Comparison of ENCODE assay signal across 8 mouse cellular contexts in the genomic region with DNA sequence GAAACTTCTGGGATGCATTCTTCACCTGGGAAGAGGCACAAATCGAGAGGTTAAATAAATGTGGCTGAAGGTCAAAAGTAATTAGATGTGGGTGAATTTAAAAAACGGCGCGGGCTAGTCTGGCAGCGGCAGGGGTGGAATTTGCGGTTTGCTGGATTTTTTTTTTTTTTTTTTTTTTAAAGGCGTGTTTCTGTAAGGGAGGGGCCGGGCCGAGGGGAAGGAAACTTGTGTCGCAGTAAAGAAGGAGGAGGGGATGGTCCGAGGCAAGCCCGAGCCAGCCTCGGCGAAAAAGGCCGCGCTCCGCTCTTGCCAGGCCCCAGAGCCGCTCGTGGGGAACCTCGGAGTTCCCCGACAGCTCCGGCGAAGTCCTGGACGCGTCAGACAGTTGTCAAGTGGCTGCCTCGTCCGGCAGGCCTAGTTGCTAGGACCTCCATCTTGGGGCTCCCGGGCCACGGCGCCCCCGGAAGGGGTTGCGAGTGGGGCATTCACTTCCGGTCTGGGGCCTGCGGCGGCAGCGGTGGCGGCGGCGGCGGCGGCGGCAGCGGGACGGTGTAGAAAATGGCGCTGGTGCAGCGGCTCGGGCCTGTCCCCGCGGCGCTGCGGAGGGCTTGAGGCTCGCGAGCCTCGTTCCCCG. TPM values are rescaled to one million over a fixed set of nuclear protein-coding genes. Genes with fewer than 3 reads are reported as not detected.
A peak's percentile ranks its signal among the peaks of the same experiment; 100 is the strongest.
DNase-seq lines count a peak whose midpoint lies in the region; ATAC-seq and TF ChIP-seq lines count a peak whose summit lies in the region.

A gene (plus strand): TSS at position 221 of the 634 bp plus-strand sequence.

- peak within 1 kb of the TSS; percentile 98 for H3K27ac ChIP-seq in forebrain, embryonic 13.5 days
- H3K27ac ChIP-seq in liver, postnatal 0 days (ENCODE audit: low read depth), result peak within 1 kb of the TSS; percentile 95
- peak within 1 kb of the TSS; percentile 97 for H3K27ac ChIP-seq in neural tube, embryonic 14.5 days (ENCODE audit: low read depth, low read length)

- peak; percentile 85 for DNase-seq in c-Kit-positive CD71-positive TER-119-positive erythroid progenitor cells, embryonic 14.5 days (ENCODE audit: low spot score)
- DNase-seq in heart, postnatal 10 days, result peak; percentile 96
- DNase-seq in large intestine, adult 2 months (ENCODE audit: low read depth, low spot score), result peak; percentile 52
- peak; percentile 94 for DNase-seq in liver, postnatal 0 days
- peak; percentile 91 for DNase-seq in testis, postnatal 10 days (ENCODE audit: low spot score)

- H3K27me3 ChIP-seq in E14TG2a.4 (ENCODE audit: insufficient read depth, low read length), result no peaks in the 10 kb centered on the region
- H3K27me3 ChIP-seq in forebrain, embryonic 13.5 days, result peaks cover 3% of the 10 kb centered on the region; the same call in 1 of the 2 replicates
- H3K27me3 ChIP-seq in liver, postnatal 0 days (ENCODE audit: insufficient read depth, low read length), result no peaks in the 10 kb centered on the region
- no peaks in the 10 kb centered on the region for H3K27me3 ChIP-seq in neural tube, embryonic 14.5 days (ENCODE audit: control insufficient read depth, insufficient read depth, low read length)

- TF ChIP-seq CTCF in E14TG2a.4 (conservative IDR thresholded peaks at IDR 0.05; ENCODE audit: low read length), result no peak
- no peak for TF ChIP-seq CTCF in liver, postnatal 0 days (IDR thresholded peaks at IDR 0.05; ENCODE audit: low read depth)

- peak within 1 kb of the TSS; percentile 64 for H3K4me2 ChIP-seq in forebrain, embryonic 13.5 days
- peak within 1 kb of the TSS; percentile 73 for H3K4me2 ChIP-seq in liver, postnatal 0 days (ENCODE audit: low read depth, low read length)
- peak within 1 kb of the TSS; percentile 60 for H3K4me2 ChIP-seq in neural tube, embryonic 14.5 days (ENCODE audit: low read depth, low read length)

- intact Hi-C loops in heart, postnatal 10 days (cut with DNase I), result no loop called here

- H3K4me3 ChIP-seq in E14TG2a.4 (replicated peaks; ENCODE audit: low read length), result peak within 1 kb of the TSS; percentile 94
- peak within 1 kb of the TSS; percentile 96 for H3K4me3 ChIP-seq in forebrain, embryonic 13.5 days
- H3K4me3 ChIP-seq in liver, postnatal 0 days (ENCODE audit: low read depth, low read length), result peak within 1 kb of the TSS; percentile 100
- H3K4me3 ChIP-seq in neural tube, embryonic 14.5 days (ENCODE audit: low read depth, low read length), result peak within 1 kb of the TSS; percentile 99

- no peaks in the 10 kb centered on the region for H3K9me3 ChIP-seq in E14TG2a.4 (ENCODE audit: low read length)
- no peaks in the 10 kb centered on the region for H3K9me3 ChIP-seq in forebrain, embryonic 13.5 days (replicated peaks)
- H3K9me3 ChIP-seq in liver, postnatal 0 days (ENCODE audit: low read length), result no peaks in the 10 kb centered on the region
- no peaks in the 10 kb centered on the region for H3K9me3 ChIP-seq in neural tube, embryonic 14.5 days (ENCODE audit: control insufficient read depth, low read length)

- WGBS in forebrain, embryonic 13.5 days, result under 1% methylated on average over 51 of the region's 55 CpGs
- under 1% methylated on average over 54 of the region's 55 CpGs for WGBS in large intestine, adult 2 months
- WGBS in liver, postnatal 0 days (ENCODE audit: insufficient replicate concordance), result 2% methylated on average over 40 of the region's 55 CpGs
- WGBS in neural tube, embryonic 14.5 days, result 1% methylated on average over 48 of the region's 55 CpGs

- peak within 1 kb of the TSS; percentile 96 for H3K9ac ChIP-seq in forebrain, embryonic 13.5 days
- peak within 1 kb of the TSS; percentile 99 for H3K9ac ChIP-seq in liver, postnatal 0 days (replicated peaks)
- H3K9ac ChIP-seq in neural tube, embryonic 14.5 days (replicated peaks; ENCODE audit: low read depth, low read length), result peak within 1 kb of the TSS; percentile 98

- peak; percentile 94 for ATAC-seq in forebrain, embryonic 13.5 days
- peak; percentile 99 for ATAC-seq in liver, postnatal 0 days
- ATAC-seq in neural tube, embryonic 14.5 days (ENCODE audit: low read depth), result peak; percentile 96

- H3K36me3 ChIP-seq in E14TG2a.4 (ENCODE audit: insufficient read depth, low read length), result peaks cover 26% of the 10 kb centered on the region
- peaks cover 10% of the 10 kb centered on the region for H3K36me3 ChIP-seq in forebrain, embryonic 13.5 days (ENCODE audit: poor library complexity, severe bottlenecking)
- peaks cover 13% of the 10 kb centered on the region; the same call in 1 of the 2 replicates for H3K36me3 ChIP-seq in liver, postnatal 0 days (replicated peaks; ENCODE audit: insufficient read depth, low read length)
- no peaks in the 10 kb centered on the region for H3K36me3 ChIP-seq in neural tube, embryonic 14.5 days (ENCODE audit: control insufficient read depth, insufficient read depth, low read length)

- peaks cover 35% of the 10 kb centered on the region for H3K4me1 ChIP-seq in E14TG2a.4 (replicated peaks; ENCODE audit: low read depth, low read length)
- peaks cover 33% of the 10 kb centered on the region for H3K4me1 ChIP-seq in forebrain, embryonic 13.5 days
- peaks cover 11% of the 10 kb centered on the region; the same call in 1 of the 2 replicates for H3K4me1 ChIP-seq in liver, postnatal 0 days (ENCODE audit: insufficient read depth)
- H3K4me1 ChIP-seq in neural tube, embryonic 14.5 days (ENCODE audit: control insufficient read depth, insufficient read depth, low read length), result peaks cover 12% of the 10 kb centered on the region; the same call in 1 of the 2 replicates

- peak; percentile 64; the same call in 1 of the 2 replicates for TF ChIP-seq EP300 in liver, postnatal 0 days (IDR thresholded peaks at IDR 0.05; ENCODE audit: low read depth)

RNA-seq across cellular contexts. Expression of the gene that starts here (rescaled TPM):
- 49.9 and 62.0 TPM in 2 replicates for polyA plus RNA-seq in forebrain, embryonic 13.5 days (2015; fragmentation: Nextera tagmentation; extraction: Ambion mirVana)
- total RNA-seq in heart, postnatal 10 days (2021), result 10 to 100 TPM; 38.5 to 47.3 TPM
- 20.0 and 41.3 TPM in 2 replicates for polyA plus RNA-seq in large intestine, adult 2 months (2012; rRNA removed)
- polyA plus RNA-seq in liver, postnatal 0 days (2015; fragmentation: Nextera tagmentation; extraction: Ambion mirVana), result 26.8 and 28.9 TPM in 2 replicates
- polyA plus RNA-seq in neural tube, embryonic 14.5 days (2014; fragmentation: Nextera tagmentation; extraction: Ambion mirVana), result 47.5 and 62.8 TPM in 2 replicates

Comparison
In these comparisons a context has a peak if more than half of its experiments do, and no peak if none do; other contexts are left out.
1. Peak in every context shown above with its lines: DNase-seq, ATAC-seq, H3K4me3 ChIP-seq and H3K27ac ChIP-seq.